Mouse (Mus musculus) adrenal gland, postnatal 25 days (tissue): ENCODE measurements around the gene Ifna15. TPM values are rescaled to one million over a fixed set of nuclear protein-coding genes. Genes with fewer than 3 reads are reported as not detected.
"Not testable (repeated sequence)": the region's sequence is repeated elsewhere in the genome, so short reads cannot be mapped to it uniquely, and the experiment has no call there.

Experiments used
- DNase-seq: peaks from one replicate; pipeline ENCODE4 v3.0.0; 2021; ENCODE audit warnings: mixed read lengths
- long read RNA-seq: library from polyadenylated mRNA; stranded (forward); transcript quantifications from one replicate; pipeline ENCODE4 v2.0.0, GENCODE M21; 2021
- total RNA-seq: library from RNA; stranded (reverse); gene quantifications from 2 replicates; pipeline ENCODE4 v1.2.3, GENCODE M21; 2021

The Ifna15 gene
- total RNA-seq: not detected in 2 replicates
- long read RNA-seq: 0 reads

DNA sequence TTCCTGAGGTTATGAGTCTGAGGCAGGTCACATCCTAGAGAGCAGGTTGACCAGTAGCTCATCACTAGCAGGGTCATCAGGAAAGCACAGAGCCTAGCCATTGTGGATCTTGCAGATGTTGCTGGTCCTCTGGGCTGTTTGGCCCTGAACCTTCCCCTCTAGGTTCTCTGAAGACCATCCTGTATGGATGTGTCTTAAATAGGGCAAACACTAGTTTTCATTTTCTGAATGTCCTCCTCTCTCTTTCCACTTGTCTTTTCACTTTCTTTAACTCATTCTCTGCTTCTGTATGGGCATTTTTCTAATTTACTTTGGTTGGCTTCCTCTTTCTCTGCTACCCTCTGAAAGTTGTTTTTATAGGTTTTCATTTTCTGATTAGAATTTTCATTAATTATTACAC is at the start of gene Ifna15:
TSS of gene Ifna15 (minus strand) at position 101 of the 400 bp plus-strand sequence.
- DNase-seq: not testable (repeated sequence)

GRCm38 (mm10) chr4:88603276-88603675 is 45.2 kb upstream of the Ifna15 start, which contains the start of gene Ifna12:
TSS of gene Ifna12 (minus strand) at chr4:88603376.
- no peak for DNase-seq

DNA sequence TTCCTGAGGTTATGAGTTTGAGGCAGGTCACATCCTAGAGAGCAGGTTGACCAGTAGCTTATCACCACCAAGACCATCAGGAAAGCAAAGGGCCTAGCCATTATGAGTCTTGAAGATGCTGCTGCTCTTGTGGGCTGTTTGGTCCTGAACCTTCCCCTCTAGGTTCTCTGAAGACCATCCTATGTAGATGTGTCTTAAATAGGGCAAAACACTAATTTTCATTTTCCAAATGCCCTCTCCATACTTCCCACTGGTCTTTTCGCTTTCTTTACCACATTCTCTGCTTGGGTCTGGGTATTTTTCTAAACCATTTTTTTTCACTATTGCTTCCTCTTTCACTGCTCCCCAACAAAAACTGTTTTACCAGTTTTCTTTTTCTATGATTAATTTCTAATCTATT is 34.2 kb upstream of the Ifna15 start, which contains the start of gene Ifna9:
TSS of gene Ifna9 (minus strand) at position 101 of the 400 bp plus-strand sequence.
- no peak for DNase-seq

- DNase-seq: no peak
These were observed 13.7 kb upstream of the Ifna15 start, which contains the start of gene Ifna14 for GRCm38 (mm10) chr4:88571698-88572097. TSS of gene Ifna14 (minus strand) at chr4:88571798.

DNA sequence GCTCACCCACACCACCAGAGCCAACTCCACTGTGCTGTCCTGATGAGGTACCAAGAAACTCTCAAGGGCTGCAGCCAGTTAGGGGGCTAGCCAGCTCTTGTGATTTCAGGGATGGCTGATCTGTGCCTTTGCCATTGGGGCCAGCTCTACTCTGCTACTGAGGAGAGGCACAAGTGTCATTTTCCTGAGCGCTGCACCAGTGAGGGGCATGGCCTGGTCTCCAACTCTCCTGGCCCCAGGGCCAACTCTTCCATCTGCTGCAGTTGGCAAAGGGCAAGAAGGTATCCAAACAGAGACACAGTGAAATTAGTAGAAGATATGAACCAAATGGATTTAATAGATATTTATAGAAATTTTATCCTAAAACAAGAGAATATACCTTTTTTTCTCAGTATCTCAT is 3.7 kb upstream of the Ifna15 start:
- no peak for DNase-seq

DNA sequence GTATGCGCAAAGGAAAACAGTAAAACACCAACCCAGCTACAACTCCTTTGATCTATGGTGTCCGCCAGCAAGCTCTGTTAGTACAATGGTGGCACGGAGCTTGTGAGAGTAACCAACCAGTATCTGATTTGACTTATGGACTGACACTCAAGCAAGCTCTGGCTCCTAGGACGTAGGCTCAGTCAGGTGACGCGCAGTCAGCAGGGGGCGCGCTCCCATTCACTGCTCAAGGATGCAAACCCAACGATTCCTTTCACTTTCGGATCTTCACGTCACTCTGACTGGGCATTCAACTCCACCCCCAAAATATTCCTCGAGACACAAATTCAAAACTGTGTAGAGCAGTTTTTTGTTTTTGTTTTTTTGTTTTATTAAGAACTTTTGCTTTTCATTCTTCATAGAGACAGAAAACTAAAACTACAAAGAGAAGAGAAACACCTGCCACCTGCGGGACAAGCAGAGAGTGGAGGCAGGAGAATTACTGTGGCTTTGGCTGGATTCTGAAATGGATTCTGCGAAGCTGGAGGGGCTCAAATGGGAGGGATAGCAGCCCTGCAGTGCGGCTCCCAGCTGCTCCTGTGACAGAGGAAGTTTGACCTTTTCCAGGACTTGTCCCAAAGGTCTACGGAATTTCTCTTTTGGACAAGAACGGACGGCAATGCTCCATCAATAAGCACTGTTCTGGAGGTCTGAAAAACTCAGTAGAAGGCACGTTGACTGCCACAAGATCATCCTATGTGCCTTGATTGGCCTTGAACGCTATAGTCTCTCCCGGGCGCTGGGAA is 7.7 kb downstream of the Ifna15 start:
- DNase-seq: peak; percentile 80

GRCm38 (mm10) chr4:88547986-88548385 is 10.1 kb downstream of the Ifna15 start:
- no peak for DNase-seq

DNA sequence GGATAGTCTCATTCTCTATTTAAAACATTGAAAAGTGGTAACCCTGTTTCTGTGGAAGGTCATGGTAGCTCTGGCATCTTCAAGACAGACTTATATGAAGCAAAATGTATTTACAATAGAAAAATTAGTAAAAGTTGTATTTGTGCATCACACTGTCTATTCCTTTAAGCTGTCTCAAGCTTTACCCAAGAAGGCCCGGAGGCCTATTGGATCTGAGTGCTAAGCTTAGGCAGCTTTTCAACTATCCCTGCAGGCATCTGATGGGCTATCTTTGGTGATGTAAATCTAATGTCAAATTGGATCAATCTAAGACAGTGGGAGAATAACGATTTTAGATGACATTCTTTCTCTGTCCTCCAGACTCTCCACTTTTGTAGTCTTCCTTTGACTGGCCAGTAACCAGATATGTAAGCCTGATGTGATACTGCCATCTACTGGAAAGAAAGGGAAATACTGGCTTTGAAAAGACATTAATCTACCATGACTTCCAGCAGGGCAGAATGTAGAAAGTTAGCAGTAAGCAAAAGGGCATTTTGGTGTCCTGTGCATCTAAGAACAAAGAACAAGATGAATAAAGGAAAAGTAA is 14.3 kb downstream of the Ifna15 start:
- DNase-seq: no peak

- no peak for DNase-seq
These were observed 20.7 kb downstream of the Ifna15 start for GRCm38 (mm10) chr4:88537328-88537727.

GRCm38 (mm10) chr4:88536640-88537039 is 21.4 kb downstream of the Ifna15 start:
- peak; percentile 73 for DNase-seq

DNA sequence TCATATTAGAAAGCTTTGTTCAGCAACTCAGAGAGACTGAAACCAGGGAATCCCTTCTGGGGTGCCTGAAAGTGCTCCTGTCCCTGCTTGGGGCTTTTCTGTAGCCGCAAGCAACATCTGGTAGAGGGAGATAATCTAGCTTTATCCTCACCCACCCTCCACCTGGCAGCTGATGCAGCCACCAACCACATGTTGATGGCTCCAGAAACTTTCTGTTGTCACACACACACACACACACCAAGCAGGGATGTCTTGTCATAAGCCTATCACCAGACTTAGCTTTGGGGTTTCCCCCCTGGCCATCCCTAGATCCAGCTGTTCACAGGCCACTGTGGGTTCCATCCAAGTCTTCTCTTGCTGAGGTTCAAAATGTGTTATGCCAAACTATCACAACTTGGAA is 22.3 kb downstream of the Ifna15 start:
- no peak for DNase-seq

GRCm38 (mm10) chr4:88534903-88535302 is 23.1 kb downstream of the Ifna15 start:
- DNase-seq: no peak

DNA sequence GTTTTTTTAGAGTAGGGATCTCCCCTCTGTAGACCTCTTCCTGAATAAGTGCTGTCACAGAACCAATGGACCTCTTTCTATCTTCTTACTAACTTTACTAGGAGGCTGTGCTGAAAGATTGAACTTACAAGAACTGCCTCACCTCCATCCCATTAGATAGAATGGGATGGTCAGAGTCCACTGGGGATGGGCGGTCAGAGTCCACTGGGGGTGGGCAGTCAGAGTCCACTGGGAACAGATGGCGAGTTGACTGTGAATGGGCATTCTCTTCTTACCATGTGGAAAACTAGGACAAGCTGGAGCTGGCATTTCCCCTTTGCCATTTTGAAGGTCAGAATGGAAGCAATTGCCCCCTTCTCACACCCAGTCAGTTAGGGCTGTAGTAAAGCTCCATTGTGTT is 24.5 kb downstream of the Ifna15 start:
- no peak for DNase-seq

DNA sequence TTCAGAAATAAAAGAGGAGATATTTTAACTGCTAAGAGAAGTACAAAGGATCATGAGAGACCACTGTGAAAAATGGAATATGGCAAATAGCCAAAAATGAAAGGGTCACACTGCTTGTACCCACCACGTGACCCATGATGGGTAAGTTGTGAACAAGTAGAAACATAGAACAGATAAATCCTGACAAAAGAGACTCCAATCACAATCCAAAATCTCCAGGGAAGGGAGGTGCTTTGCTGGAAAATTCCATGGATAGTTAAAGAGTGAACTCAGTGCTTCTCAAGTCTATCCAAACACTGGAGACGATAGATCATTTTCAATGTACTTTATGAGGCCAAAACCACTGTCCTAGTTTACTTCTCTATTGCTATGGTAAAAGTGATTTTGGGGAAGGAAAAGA is 27.2 kb downstream of the Ifna15 start:
- DNase-seq: no peak

GRCm38 (mm10) chr4:88530271-88530670 is 27.8 kb downstream of the Ifna15 start:
- no peak for DNase-seq

DNA sequence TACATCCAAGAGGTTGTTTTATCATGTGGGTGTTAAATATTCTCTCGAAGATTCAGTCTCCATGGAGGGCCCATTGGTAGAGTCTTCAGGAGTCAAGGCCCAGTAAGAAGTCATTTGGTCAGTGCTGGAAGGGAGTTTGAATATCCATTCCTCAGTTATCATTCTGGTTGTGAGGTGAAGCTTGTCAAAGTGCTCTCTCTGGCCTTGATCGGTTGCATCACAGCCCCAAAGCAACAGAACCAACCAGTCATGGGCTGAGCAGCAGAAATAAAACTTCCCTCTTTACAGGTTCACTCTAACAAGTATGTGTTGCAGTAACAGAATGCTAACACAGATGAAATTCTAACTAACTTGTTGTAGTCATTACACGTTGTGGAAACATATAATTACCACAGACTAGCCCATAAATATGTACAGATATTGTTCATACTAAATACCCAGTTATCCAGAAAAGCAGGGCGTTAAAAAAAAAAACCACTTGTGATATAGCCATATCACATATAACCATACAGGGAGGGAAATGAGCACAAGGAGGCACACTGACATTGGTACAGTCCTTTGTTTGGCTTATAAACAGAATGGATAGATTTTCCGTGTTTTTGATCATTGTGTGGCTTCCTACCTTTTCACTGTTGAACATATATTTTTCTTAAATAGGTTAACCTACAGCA is 31.5 kb downstream of the Ifna15 start:
- no peak for DNase-seq

GRCm38 (mm10) chr4:88525393-88525792 is 32.7 kb downstream of the Ifna15 start:
- DNase-seq: no peak

DNA sequence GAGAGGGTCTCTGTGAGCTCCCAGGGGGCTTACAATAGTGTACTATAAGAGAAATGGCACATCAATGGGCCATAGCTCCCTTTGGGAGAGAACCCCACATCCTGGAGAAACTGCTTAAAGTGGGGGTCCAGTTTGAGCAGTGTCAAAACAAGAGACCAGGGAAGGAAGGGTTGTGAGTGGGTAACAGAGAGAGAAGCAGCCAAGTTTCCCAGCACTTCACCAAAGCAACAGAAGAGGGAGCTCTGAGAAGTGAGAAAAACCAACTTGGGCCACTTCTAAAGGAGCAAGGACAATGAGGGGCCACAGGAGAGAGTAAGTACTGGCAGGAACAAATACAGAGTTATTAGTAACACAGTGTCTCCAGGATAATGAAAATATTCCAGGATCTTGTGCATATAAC is 34.8 kb downstream of the Ifna15 start:
- DNase-seq: no peak

GRCm38 (mm10) chr4:88522674-88523073 is 35.4 kb downstream of the Ifna15 start, which contains the start of gene Ifnb1:
TSS of gene Ifnb1 (minus strand) at chr4:88522774.
- no peak for DNase-seq

DNA sequence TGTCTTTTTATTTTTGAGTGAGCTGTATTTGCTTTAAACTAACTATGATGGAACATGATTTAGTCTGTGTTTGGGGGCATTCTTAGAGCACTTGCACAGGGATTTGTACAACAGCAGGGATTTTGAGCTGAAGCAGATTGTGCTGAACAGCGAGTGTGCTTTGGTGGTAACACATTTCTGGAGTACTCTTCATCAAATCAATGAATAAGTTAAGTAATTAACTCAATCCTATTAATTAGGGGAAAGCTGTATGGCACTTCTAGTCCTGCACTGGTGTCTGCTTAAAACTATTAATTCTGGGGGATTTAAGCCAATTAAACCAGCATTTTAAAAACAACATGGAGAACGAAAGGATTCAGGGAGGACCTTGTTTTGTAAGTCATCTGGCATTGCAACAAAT is 40.1 kb downstream of the Ifna15 start:
- no peak for DNase-seq

DNA sequence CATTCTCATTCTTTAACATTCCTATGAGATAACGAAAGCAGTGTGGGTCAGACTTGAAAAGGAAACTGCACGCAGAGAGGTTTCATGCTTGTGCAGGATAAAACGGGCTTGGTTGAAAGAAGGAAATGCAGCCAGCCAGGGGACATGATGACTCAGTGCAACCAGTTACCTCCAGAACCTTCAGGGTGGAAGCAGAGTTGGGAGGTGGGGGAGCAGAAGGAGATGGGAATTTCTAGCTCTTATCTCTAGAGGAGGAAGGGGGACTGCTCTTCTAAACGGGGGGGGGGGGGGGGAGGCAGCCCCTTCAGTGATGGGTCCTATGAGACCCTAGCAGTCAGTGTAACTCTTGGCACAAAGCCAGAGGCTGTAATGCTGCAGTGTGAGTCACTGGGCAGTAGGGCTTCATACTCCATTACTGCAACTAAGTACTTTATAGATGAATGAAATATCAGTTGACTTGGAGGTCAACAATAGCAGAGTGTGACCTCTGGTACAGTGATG is 42.3 kb downstream of the Ifna15 start:
- peak; percentile 25 for DNase-seq

DNA sequence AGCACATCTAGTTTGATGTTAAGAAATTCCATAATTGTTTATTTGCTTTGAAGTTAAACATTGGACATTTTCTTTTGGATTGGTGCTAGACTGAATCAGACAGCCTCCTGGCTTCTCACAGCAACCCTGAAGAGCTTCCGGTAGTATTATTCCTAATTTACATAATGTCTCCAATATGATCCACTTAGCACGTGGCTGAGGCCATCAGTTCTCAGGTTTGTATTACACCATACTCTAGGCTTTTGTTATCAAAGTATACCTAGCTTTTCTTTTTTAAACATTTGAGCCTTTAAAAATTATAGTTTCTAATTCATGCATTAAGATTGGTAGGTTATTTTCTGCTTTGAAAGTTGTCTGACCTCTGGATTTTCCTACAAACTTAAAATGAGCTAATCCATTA is 42.8 kb downstream of the Ifna15 start:
- DNase-seq: no peak

GRCm38 (mm10) chr4:88514403-88514802 is 43.6 kb downstream of the Ifna15 start:
- peak; percentile 50 for DNase-seq
